Mouse (Mus musculus) midbrain, embryonic 13.5 days (tissue): ENCODE results near the gene Wars. TPM values are rescaled to one million over a fixed set of nuclear protein-coding genes. Genes with fewer than 3 reads are reported as not detected.

ENCODE experiments used
- ATAC-seq: fragments of 200-750 bp; cut with Nextera tagmentation; 2 replicates; pipeline ENCODE4 v1.8.0; 2017; ENCODE audit warnings: mild to moderate bottlenecking, moderate TSS enrichment, moderate library complexity
- H3K27ac ChIP-seq: fragments of 300-500 bp; sonication (generic); 2 replicates; pipeline ENCODE4 v1.5.1; 2015; ENCODE audit warnings: inconsistent platforms, mild to moderate bottlenecking, moderate library complexity
- H3K27me3 ChIP-seq: fragments of 300-500 bp; sonication (generic); 2 replicates; pipeline ENCODE4 v1.6.1; 2015; ENCODE audit warnings: mild to moderate bottlenecking, inconsistent platforms
- H3K36me3 ChIP-seq: fragments of 300-500 bp; sonication (generic); 2 replicates; pipeline ENCODE4 v1.6.1; 2015; ENCODE audit warnings: mild to moderate bottlenecking, inconsistent platforms
- H3K4me1 ChIP-seq: fragments of 300-500 bp; sonication (generic); replicated peaks from 2 replicates; pipeline ENCODE4 v1.6.1; 2015; ENCODE audit warnings: inconsistent platforms
- H3K4me2 ChIP-seq: fragments of 300-500 bp; sonication (generic); replicated peaks from 2 replicates; pipeline ENCODE4 v1.6.1; 2015; ENCODE audit warnings: moderate library complexity, mild to moderate bottlenecking, inconsistent platforms
- H3K4me3 ChIP-seq: fragments of 300-500 bp; sonication (generic); replicated peaks from 2 replicates; pipeline ENCODE4 v1.5.1; 2015; ENCODE audit warnings: mild to moderate bottlenecking, inconsistent platforms
- H3K9ac ChIP-seq: fragments of 300-500 bp; sonication (generic); replicated peaks from 2 replicates; pipeline ENCODE4 v1.6.1; 2015; ENCODE audit warnings: mild to moderate bottlenecking, inconsistent platforms
- H3K9me3 ChIP-seq: fragments of 300-500 bp; sonication (generic); 2 replicates; pipeline ENCODE4 v1.6.1; 2016; ENCODE audit warnings: mild to moderate bottlenecking, inconsistent platforms
- WGBS: fragments of 180-500 bp; shearing (Covaris S2); methylation state at CpG from one replicate; pipeline ENCODE4 v1.1.7; 2015; 5-methylcytosine and 5-hydroxymethylcytosine counted together
- polyA plus RNA-seq: library from polyadenylated mRNA; unstranded; fragments of >200 nt; fragmentation: Nextera tagmentation; extraction: Ambion mirVana; gene quantifications from 2 replicates; pipeline ENCODE4 v1.2.1, GENCODE M21; 2015

The Wars gene
- polyA plus RNA-seq, 1 experiment from 2014 or later: 107 TPM

DNA sequence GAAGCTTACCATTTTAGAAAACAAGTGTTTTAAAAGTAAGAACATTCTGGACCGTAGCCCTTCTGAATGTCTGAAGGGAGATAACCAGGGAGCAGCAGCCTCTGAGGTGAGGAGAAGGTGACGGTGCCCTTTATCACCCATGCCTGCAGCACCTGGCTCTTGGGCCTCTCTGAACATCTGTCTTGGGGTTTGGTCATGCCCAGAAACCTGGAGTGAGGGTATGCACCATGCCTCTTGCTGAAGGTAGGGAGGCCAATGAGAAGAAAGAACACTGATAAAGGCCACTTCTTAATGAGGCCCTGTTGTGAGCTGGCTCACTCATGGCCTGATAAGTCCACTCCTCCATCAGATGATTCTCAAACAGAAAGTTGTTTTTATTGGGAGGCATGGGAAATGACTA is 34.3 kb upstream of the Wars start:
- no peak for ATAC-seq
- WGBS: 94% methylated on average over 2 of the region's 2 CpGs
- H3K27ac ChIP-seq: no peak overlapping the region

DNA sequence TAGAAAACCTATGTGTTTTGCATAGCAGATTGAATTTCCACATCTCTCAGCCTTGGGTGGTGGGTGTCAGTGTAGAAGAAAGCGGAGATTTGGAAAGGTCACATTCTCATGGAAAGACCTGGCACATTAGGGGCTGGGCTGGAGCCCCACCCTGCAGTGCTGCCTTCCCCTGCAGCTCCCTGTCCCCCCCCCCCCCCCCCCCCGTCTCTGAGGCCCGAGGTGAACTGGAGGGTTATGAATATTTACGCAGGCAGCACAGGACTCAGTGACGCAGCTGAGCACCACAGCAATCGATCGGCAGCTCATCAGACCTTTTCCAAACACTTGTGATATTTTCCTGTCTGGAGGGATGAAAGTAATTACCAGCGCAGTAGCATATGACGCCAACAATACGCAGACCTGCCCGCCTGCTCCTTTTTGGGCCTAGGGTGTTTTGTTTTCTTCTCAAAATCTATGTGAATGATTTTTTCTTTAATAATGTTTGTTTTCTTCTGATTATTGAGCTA is 32.7 kb upstream of the Wars start:
- no peaks in the 10 kb centered on the region for H3K36me3 ChIP-seq
- H3K9ac ChIP-seq: no peak overlapping the region
- H3K4me1 ChIP-seq: peaks cover 32% of the 10 kb centered on the region
- H3K27me3 ChIP-seq: no peaks in the 10 kb centered on the region
- no peak overlapping the region for H3K4me2 ChIP-seq
- H3K4me3 ChIP-seq: no peak overlapping the region
- no peaks in the 10 kb centered on the region for H3K9me3 ChIP-seq
- ATAC-seq: 0 out of 2 replicates have a peak, but pooled peaks have one; percentile 32
- 40% methylated on average over 9 of the region's 11 CpGs for WGBS
- peak overlapping the region; percentile 63 for H3K27ac ChIP-seq

More for the DNA sequence above, 34.3 kb upstream of the Wars start:
- Histone ChIP-seq H3K27me3 (no peaks in the 10 kb centered on the region), H3K36me3 (no peaks in the 10 kb centered on the region), H3K9me3 (no peaks in the 10 kb centered on the region), H3K4me2 (no peak overlapping the region), H3K4me3 (no peak overlapping the region), H3K9ac (no peak overlapping the region), H3K4me1 (peaks cover 42% of the 10 kb centered on the region)

DNA sequence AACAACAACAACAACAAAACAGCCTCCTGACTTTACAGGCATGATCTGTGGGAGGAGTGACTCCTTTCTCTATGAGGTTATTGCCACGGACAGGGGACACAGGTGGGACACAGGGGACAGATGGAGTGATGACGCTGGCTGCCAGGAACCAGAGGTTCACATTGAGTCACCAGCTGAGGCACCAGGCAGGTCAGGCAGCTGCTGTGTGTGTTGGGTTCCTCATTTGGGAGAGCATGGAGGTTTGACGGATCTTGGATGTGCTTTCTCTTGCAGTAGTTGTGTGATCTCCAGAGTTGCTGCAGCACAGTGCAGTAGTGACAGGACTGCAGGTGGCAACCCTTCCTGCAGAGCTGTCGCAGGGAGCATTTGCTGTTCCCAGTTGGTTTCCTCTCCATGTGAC is 24.8 kb upstream of the Wars start:
- H3K27ac ChIP-seq: no peak overlapping the region
- no peak overlapping the region for H3K4me2 ChIP-seq
- H3K9me3 ChIP-seq: no peaks in the 10 kb centered on the region
- H3K27me3 ChIP-seq: peaks cover 11% of the 10 kb centered on the region
- no peak overlapping the region for H3K4me3 ChIP-seq
- no peak for ATAC-seq
- H3K4me1 ChIP-seq: peaks cover 54% of the 10 kb centered on the region
- no peak overlapping the region for H3K9ac ChIP-seq
- no peaks in the 10 kb centered on the region for H3K36me3 ChIP-seq
- 62% methylated on average over 4 of the region's 4 CpGs for WGBS

- H3K9ac ChIP-seq: no peak overlapping the region
- ATAC-seq: peak; percentile 7
- no peak overlapping the region for H3K4me3 ChIP-seq
- no peaks in the 10 kb centered on the region for H3K9me3 ChIP-seq
- 32% methylated on average over 9 of the region's 9 CpGs for WGBS
- peaks cover 11% of the 10 kb centered on the region for H3K27me3 ChIP-seq
- H3K36me3 ChIP-seq: no peaks in the 10 kb centered on the region
- H3K4me1 ChIP-seq: peaks cover 66% of the 10 kb centered on the region
- H3K27ac ChIP-seq: peak overlapping the region; percentile 58
- no peak overlapping the region for H3K4me2 ChIP-seq
These were observed 23.5 kb upstream of the Wars start for GRCm38 (mm10) chr12:108917509-108917908.

GRCm38 (mm10) chr12:108916447-108917042 is 22.6 kb upstream of the Wars start:
- WGBS: 31% methylated on average over 7 of the region's 7 CpGs
- no peak overlapping the region for H3K9ac ChIP-seq
- H3K4me3 ChIP-seq: no peak overlapping the region
- H3K4me1 ChIP-seq: peaks cover 73% of the 10 kb centered on the region
- H3K27me3 ChIP-seq: peaks cover 11% of the 10 kb centered on the region
- H3K36me3 ChIP-seq: no peaks in the 10 kb centered on the region
- no peak overlapping the region for H3K4me2 ChIP-seq
- no peaks in the 10 kb centered on the region for H3K9me3 ChIP-seq
- ATAC-seq: peak; percentile 77
- H3K27ac ChIP-seq: peak overlapping the region; percentile 70

DNA sequence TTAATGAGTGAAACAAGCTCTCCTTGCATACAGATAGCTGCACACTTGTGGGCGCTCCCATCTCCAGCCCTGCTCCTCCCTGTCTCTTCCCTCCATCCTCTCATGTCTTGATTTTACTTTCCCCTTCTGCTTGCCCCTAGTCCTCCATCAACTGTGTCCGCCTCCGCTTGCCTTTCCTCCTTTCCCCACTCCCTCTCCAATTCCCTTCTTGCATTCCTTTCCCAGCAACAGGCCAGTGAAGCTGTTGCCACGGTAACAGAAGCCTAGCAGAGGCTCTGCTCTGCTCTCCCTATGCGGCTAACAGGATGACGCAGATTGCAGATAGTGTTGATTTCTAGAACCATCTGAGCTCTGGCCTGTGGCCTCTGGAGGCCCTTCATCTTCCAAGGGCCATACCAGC is 21.9 kb upstream of the Wars start:
- Histone ChIP-seq H3K4me2 (peak overlapping the region; percentile 17), H3K9ac (no peak overlapping the region), H3K4me1 (peaks cover 79% of the 10 kb centered on the region), H3K9me3 (no peaks in the 10 kb centered on the region), H3K27me3 (peaks cover 11% of the 10 kb centered on the region), H3K36me3 (no peaks in the 10 kb centered on the region), H3K27ac (peak overlapping the region; percentile 70), H3K4me3 (no peak overlapping the region)
- WGBS: 6% methylated on average over 6 of the region's 6 CpGs
- peak; percentile 72 for ATAC-seq

GRCm38 (mm10) chr12:108914709-108915340 is 20.9 kb upstream of the Wars start:
- WGBS: 64% methylated on average over 12 of the region's 12 CpGs
- H3K4me3 ChIP-seq: no peak overlapping the region
- no peak for ATAC-seq
- no peak overlapping the region for H3K4me2 ChIP-seq
- no peak overlapping the region; the same call in 1 of the 2 replicates for H3K9ac ChIP-seq
- H3K27ac ChIP-seq: 0 out of 2 replicates have a peak overlapping the region, but pooled peaks have one; percentile 30
- H3K36me3 ChIP-seq: no peaks in the 10 kb centered on the region
- H3K9me3 ChIP-seq: no peaks in the 10 kb centered on the region
- peaks cover 90% of the 10 kb centered on the region for H3K4me1 ChIP-seq
- peaks cover 11% of the 10 kb centered on the region for H3K27me3 ChIP-seq

- no peak overlapping the region; the same call in 1 of the 2 replicates for H3K9ac ChIP-seq
- peaks cover 11% of the 10 kb centered on the region for H3K27me3 ChIP-seq
- 0 out of 2 replicates have a peak overlapping the region, but pooled peaks have one; percentile 30 for H3K27ac ChIP-seq
- H3K9me3 ChIP-seq: no peaks in the 10 kb centered on the region
- 45% methylated on average over 3 of the region's 3 CpGs for WGBS
- no peaks in the 10 kb centered on the region for H3K36me3 ChIP-seq
- ATAC-seq: no peak
- H3K4me3 ChIP-seq: no peak overlapping the region
- H3K4me2 ChIP-seq: no peak overlapping the region
- H3K4me1 ChIP-seq: peaks cover 94% of the 10 kb centered on the region
These were observed 20.2 kb upstream of the Wars start for GRCm38 (mm10) chr12:108914198-108914597.

DNA sequence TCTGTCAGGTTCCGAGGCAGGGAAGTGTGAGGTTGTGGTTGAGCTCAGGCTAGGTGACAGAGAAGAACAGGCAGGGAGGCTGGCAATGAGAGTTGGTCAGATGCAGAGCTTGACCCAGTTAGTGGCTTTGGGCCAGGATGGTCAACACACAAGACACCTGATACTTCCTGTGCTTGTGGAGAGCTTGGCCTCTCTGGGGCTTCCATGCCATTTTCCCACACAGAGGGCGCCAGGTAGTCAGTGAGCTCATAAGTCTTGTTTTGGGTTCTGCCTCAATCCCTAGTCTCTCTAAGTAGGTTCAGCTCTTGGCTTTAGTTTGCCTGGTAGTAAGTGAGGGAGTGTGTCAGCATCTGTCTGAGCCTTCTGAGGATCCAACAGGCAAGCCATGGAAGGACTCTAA is 18.5 kb upstream of the Wars start:
- WGBS: 89% methylated on average over 2 of the region's 2 CpGs
- Histone ChIP-seq H3K9me3 (no peaks in the 10 kb centered on the region), H3K4me2 (no peak overlapping the region), H3K4me3 (no peak overlapping the region), H3K27ac (no peak overlapping the region), H3K4me1 (peaks cover 91% of the 10 kb centered on the region), H3K9ac (no peak overlapping the region), H3K27me3 (peaks cover 11% of the 10 kb centered on the region), H3K36me3 (no peaks in the 10 kb centered on the region)
- ATAC-seq: no peak

DNA sequence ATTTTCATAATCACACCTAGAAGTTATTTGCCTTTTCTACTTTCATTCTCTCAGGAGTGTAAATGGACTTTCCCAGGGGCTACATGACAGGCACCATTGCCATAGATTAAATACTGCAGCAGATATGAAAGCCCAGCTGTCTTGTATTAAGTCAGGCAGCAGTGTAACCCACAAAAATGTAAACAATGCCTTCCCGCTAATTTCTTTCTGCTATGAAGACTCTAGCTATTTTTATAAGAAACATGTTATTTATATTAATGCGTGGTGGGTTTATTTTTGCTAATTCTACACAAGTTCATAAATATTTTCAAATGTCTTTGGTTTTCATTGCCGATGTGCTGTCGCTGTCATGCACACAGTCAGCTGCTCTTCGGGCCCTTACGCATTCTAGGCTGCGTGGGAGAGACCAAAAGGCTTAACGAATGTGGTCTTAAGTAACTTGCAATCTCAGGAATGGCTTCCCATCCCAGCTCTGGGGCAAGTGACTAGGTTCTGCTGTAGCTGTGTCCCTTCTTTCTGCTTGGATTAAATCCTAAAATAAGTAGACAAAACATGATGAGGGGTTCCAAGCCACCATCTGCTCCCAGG is 16.0 kb upstream of the Wars start:
- 88% methylated on average over 8 of the region's 8 CpGs for WGBS
- Histone ChIP-seq H3K9me3 (no peaks in the 10 kb centered on the region), H3K9ac (no peak overlapping the region), H3K27me3 (peaks cover 8% of the 10 kb centered on the region), H3K27ac (no peak overlapping the region), H3K4me2 (no peak overlapping the region), H3K4me1 (peaks cover 90% of the 10 kb centered on the region), H3K36me3 (no peaks in the 10 kb centered on the region), H3K4me3 (no peak overlapping the region)
- no peak for ATAC-seq

DNA sequence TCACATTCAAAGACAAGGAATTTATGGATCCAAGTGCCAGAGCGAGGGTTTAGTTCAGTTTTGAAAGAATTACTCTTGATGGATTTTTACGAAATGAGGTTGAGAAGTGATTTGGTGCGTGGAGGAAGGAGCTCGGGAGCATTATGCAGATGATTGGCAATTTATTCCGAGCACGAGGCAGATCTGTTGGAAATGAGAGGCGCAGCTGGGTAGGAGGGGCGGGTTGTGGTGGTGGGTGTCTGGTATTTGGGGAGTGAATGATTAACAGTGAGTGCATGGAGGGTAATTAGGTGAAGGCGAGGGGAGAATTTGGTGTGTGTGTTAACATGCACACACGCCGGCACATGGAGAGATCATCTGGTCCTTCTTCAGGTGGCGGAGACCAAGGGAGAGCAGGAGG is 12.4 kb upstream of the Wars start:
- 0 out of 2 replicates have a peak overlapping the region, but pooled peaks have one; percentile 23 for H3K4me2 ChIP-seq
- no peak overlapping the region for H3K4me3 ChIP-seq
- ATAC-seq: peak; percentile 46; the same call in 1 of the 2 replicates
- no peaks in the 10 kb centered on the region for H3K36me3 ChIP-seq
- H3K4me1 ChIP-seq: peaks cover 75% of the 10 kb centered on the region
- no peaks in the 10 kb centered on the region for H3K27me3 ChIP-seq
- H3K9me3 ChIP-seq: no peaks in the 10 kb centered on the region
- peak overlapping the region; percentile 81 for H3K27ac ChIP-seq
- no peak overlapping the region; the same call in 1 of the 2 replicates for H3K9ac ChIP-seq
- WGBS: 26% methylated on average over 12 of the region's 12 CpGs

GRCm38 (mm10) chr12:108905620-108906302 is 11.8 kb upstream of the Wars start:
- no peak overlapping the region for H3K4me3 ChIP-seq
- no peaks in the 10 kb centered on the region for H3K9me3 ChIP-seq
- peak; percentile 53 for ATAC-seq
- H3K27ac ChIP-seq: peak overlapping the region; percentile 81
- H3K4me1 ChIP-seq: peaks cover 70% of the 10 kb centered on the region
- no peaks in the 10 kb centered on the region for H3K36me3 ChIP-seq
- no peaks in the 10 kb centered on the region for H3K27me3 ChIP-seq
- 12% methylated on average over 14 of the region's 14 CpGs for WGBS
- H3K4me2 ChIP-seq: peak overlapping the region; percentile 23
- peak overlapping the region; percentile 45; the same call in 1 of the 2 replicates for H3K9ac ChIP-seq
